Mouse (Mus musculus): Measurements from ENCODE around the gene Rab3il1. TPM values are rescaled to one million over a fixed set of nuclear protein-coding genes. Genes with fewer than 3 reads are reported as not detected.

Gene Rab3il1
- polyA plus RNA-seq, 1 experiment, result 7.5 TPM

GRCm38 (mm10) chr19:10015442-10015841 lies 14.0 kb downstream of the Rab3il1 start:
- H3K4me1 ChIP-seq (ENCODE audit: control insufficient read depth, insufficient read depth, insufficient read length, low read length), result no peaks in the 10 kb centered on the region; the same call in 1 of the 2 replicates
- no peak overlapping the region for H3K27ac ChIP-seq (replicated peaks; ENCODE audit: low read depth, low read length)
- no peak overlapping the region for H3K4me3 ChIP-seq (ENCODE audit: insufficient read depth, low read depth, low read length)

GRCm38 (mm10) chr19:10016151-10016550 lies 14.7 kb downstream of the Rab3il1 start:
- Histone ChIP-seq H3K4me3 (ENCODE audit: insufficient read depth, low read depth, low read length) (no peak overlapping the region), H3K4me1 (ENCODE audit: control insufficient read depth, insufficient read depth, insufficient read length, low read length) (no peaks in the 10 kb centered on the region; the same call in 1 of the 2 replicates)

GRCm38 (mm10) chr19:10017637-10018526 lies 16.4 kb downstream of the Rab3il1 start:
- Histone ChIP-seq H3K4me3 (ENCODE audit: insufficient read depth, low read depth, low read length) (peak overlapping the region; percentile 62), H3K4me1 (ENCODE audit: control insufficient read depth, insufficient read depth, insufficient read length, low read length) (peaks cover 5% of the 10 kb centered on the region; the same call in 1 of the 2 replicates), H3K27ac (replicated peaks; ENCODE audit: low read depth, low read length) (peak overlapping the region; percentile 12; the same call in 1 of the 2 replicates)

More at GRCm38 (mm10) chr19:10016151-10016550, 14.7 kb downstream of the Rab3il1 start:
- no peak overlapping the region for H3K27ac ChIP-seq (replicated peaks; ENCODE audit: low read depth, low read length)

GRCm38 (mm10) chr19:10018527-10018818 lies 17.0 kb downstream of the Rab3il1 start:
- Histone ChIP-seq H3K4me1 (ENCODE audit: control insufficient read depth, insufficient read depth, insufficient read length, low read length) (peaks cover 6% of the 10 kb centered on the region; the same call in 1 of the 2 replicates), H3K4me3 (ENCODE audit: insufficient read depth, low read depth, low read length) (peak overlapping the region; percentile 62), H3K27ac (replicated peaks; ENCODE audit: low read depth, low read length) (peak overlapping the region; percentile 12)

- peak overlapping the region; percentile 62 for H3K4me3 ChIP-seq (ENCODE audit: insufficient read depth, low read depth, low read length)
- peaks cover 7% of the 10 kb centered on the region; the same call in 1 of the 2 replicates for H3K4me1 ChIP-seq (ENCODE audit: control insufficient read depth, insufficient read depth, insufficient read length, low read length)
- peak overlapping the region; percentile 12 for H3K27ac ChIP-seq (replicated peaks; ENCODE audit: low read depth, low read length)
Measured at GRCm38 (mm10) chr19:10019214-10019760, 17.8 kb downstream of the Rab3il1 start.

- H3K27ac ChIP-seq (replicated peaks; ENCODE audit: low read depth, low read length), result peak overlapping the region; percentile 61
- peaks cover 20% of the 10 kb centered on the region for H3K4me1 ChIP-seq (ENCODE audit: control insufficient read depth, insufficient read depth, insufficient read length, low read length)
- H3K4me3 ChIP-seq (ENCODE audit: insufficient read depth, low read depth, low read length), result no peak overlapping the region
Measured at GRCm38 (mm10) chr19:10021981-10022380, 20.5 kb downstream of the Rab3il1 start.

- Histone ChIP-seq H3K27ac (replicated peaks; ENCODE audit: low read depth, low read length) (peak overlapping the region; percentile 67), H3K4me1 (ENCODE audit: control insufficient read depth, insufficient read depth, insufficient read length, low read length) (peaks cover 20% of the 10 kb centered on the region), H3K4me3 (ENCODE audit: insufficient read depth, low read depth, low read length) (no peak overlapping the region)
Measured at GRCm38 (mm10) chr19:10022414-10023303, 21.2 kb downstream of the Rab3il1 start.

GRCm38 (mm10) chr19:10023304-10023758 lies 21.9 kb downstream of the Rab3il1 start:
- H3K27ac ChIP-seq (replicated peaks; ENCODE audit: low read depth, low read length), result peak overlapping the region; percentile 67
- no peak overlapping the region for H3K4me3 ChIP-seq (ENCODE audit: insufficient read depth, low read depth, low read length)
- H3K4me1 ChIP-seq (ENCODE audit: control insufficient read depth, insufficient read depth, insufficient read length, low read length), result peaks cover 20% of the 10 kb centered on the region

- Histone ChIP-seq H3K27ac (replicated peaks; ENCODE audit: low read depth, low read length) (peak overlapping the region; percentile 27), H3K4me1 (ENCODE audit: control insufficient read depth, insufficient read depth, insufficient read length, low read length) (peaks cover 20% of the 10 kb centered on the region), H3K4me3 (ENCODE audit: insufficient read depth, low read depth, low read length) (no peak overlapping the region)
Measured at GRCm38 (mm10) chr19:10025169-10025875, 23.9 kb downstream of the Rab3il1 start.

GRCm38 (mm10) chr19:10029746-10030145 lies 28.3 kb downstream of the Rab3il1 start:
- H3K27ac ChIP-seq (replicated peaks; ENCODE audit: low read depth, low read length), result no peak overlapping the region
- H3K4me3 ChIP-seq (ENCODE audit: insufficient read depth, low read depth, low read length), result no peak overlapping the region

GRCm38 (mm10) chr19:10033211-10033973 lies 31.9 kb downstream of the Rab3il1 start:
- Histone ChIP-seq H3K4me1 (ENCODE audit: control insufficient read depth, insufficient read depth, insufficient read length, low read length) (peaks cover 8% of the 10 kb centered on the region), H3K4me3 (ENCODE audit: insufficient read depth, low read depth, low read length) (no peak overlapping the region), H3K27ac (replicated peaks; ENCODE audit: low read depth, low read length) (no peak overlapping the region)

More at GRCm38 (mm10) chr19:10029746-10030145, 28.3 kb downstream of the Rab3il1 start:
- peaks cover 16% of the 10 kb centered on the region for H3K4me1 ChIP-seq (ENCODE audit: control insufficient read depth, insufficient read depth, insufficient read length, low read length)

- Histone ChIP-seq H3K4me1 (ENCODE audit: control insufficient read depth, insufficient read depth, insufficient read length, low read length) (peaks cover 10% of the 10 kb centered on the region), H3K4me3 (ENCODE audit: insufficient read depth, low read depth, low read length) (no peak overlapping the region), H3K27ac (replicated peaks; ENCODE audit: low read depth, low read length) (no peak overlapping the region)
Measured at GRCm38 (mm10) chr19:10034356-10034755, 32.9 kb downstream of the Rab3il1 start.

GRCm38 (mm10) chr19:10034785-10035447 lies 33.4 kb downstream of the Rab3il1 start:
- Histone ChIP-seq H3K4me1 (ENCODE audit: control insufficient read depth, insufficient read depth, insufficient read length, low read length) (peaks cover 10% of the 10 kb centered on the region), H3K27ac (replicated peaks; ENCODE audit: low read depth, low read length) (no peak overlapping the region), H3K4me3 (ENCODE audit: insufficient read depth, low read depth, low read length) (no peak overlapping the region)
